Mouse (Mus musculus): ENCODE data around the gene Ell. TPM values are rescaled to one million over a fixed set of nuclear protein-coding genes. Genes with fewer than 3 reads are reported as not detected.

Gene Ell
- polyA plus RNA-seq, 1 experiment from 2014 or later = 33.9 TPM

- WGBS (ENCODE audit: missing documents) = 0% methylated on average over 17 of the region's 39 CpGs
- Histone ChIP-seq H3K4me3 (ENCODE audit: inconsistent target) (peak overlapping the region; percentile 46), H3K27ac (peak overlapping the region; percentile 100), H3K36me3 (ENCODE audit: inconsistent target) (no peaks in the 10 kb centered on the region), H3K79me2 (ENCODE audit: inconsistent target) (peaks cover 51% of the 10 kb centered on the region)
Measured at GRCm38 (mm10) chr8:70609368-70609848, 70.2 kb downstream of the Ell start.

- Histone ChIP-seq H3K36me3 (ENCODE audit: inconsistent target) (no peaks in the 10 kb centered on the region), H3K27ac (peak overlapping the region; percentile 100), H3K79me2 (ENCODE audit: inconsistent target) (peaks cover 44% of the 10 kb centered on the region), H3K4me3 (ENCODE audit: inconsistent target) (peak overlapping the region; percentile 53)
- under 1% methylated on average over 39 of the region's 45 CpGs for WGBS (ENCODE audit: missing documents)
Measured at GRCm38 (mm10) chr8:70609849-70610795, 70.9 kb downstream of the Ell start.

GRCm38 (mm10) chr8:70610796-70611771, 71.8 kb downstream of the Ell start:
- H3K4me3 ChIP-seq (ENCODE audit: inconsistent target) = peak overlapping the region; percentile 53
- H3K27ac ChIP-seq = peak overlapping the region; percentile 100
- H3K36me3 ChIP-seq (ENCODE audit: inconsistent target) = no peaks in the 10 kb centered on the region
- H3K79me2 ChIP-seq (ENCODE audit: inconsistent target) = peaks cover 34% of the 10 kb centered on the region
- WGBS (ENCODE audit: missing documents) = 1% methylated on average over 39 of the region's 54 CpGs

- Histone ChIP-seq H3K79me2 (ENCODE audit: inconsistent target) (peaks cover 30% of the 10 kb centered on the region), H3K36me3 (ENCODE audit: inconsistent target) (no peaks in the 10 kb centered on the region), H3K4me3 (ENCODE audit: inconsistent target) (peak overlapping the region; percentile 53), H3K27ac (peak overlapping the region; percentile 100)
- 3% methylated on average over 6 of the region's 6 CpGs for WGBS (ENCODE audit: missing documents)
Measured at GRCm38 (mm10) chr8:70611849-70612248, 72.6 kb downstream of the Ell start.

GRCm38 (mm10) chr8:70613763-70614162, 74.5 kb downstream of the Ell start:
- peak overlapping the region; percentile 99 for H3K27ac ChIP-seq
- H3K79me2 ChIP-seq (ENCODE audit: inconsistent target) = peaks cover 34% of the 10 kb centered on the region
- no peaks in the 10 kb centered on the region for H3K36me3 ChIP-seq (ENCODE audit: inconsistent target)
- H3K4me3 ChIP-seq (ENCODE audit: inconsistent target) = no peak overlapping the region
- 14% methylated on average over 1 of the region's 1 CpGs for WGBS (ENCODE audit: missing documents)

GRCm38 (mm10) chr8:70614469-70614868, 75.2 kb downstream of the Ell start:
- WGBS (ENCODE audit: missing documents) = 17% methylated on average over 5 of the region's 5 CpGs

GRCm38 (mm10) chr8:70615281-70615680, 76.0 kb downstream of the Ell start:
- peak overlapping the region; percentile 99 for H3K27ac ChIP-seq
- peak overlapping the region; percentile 91; the same call in 1 of the 2 replicates for H3K4me3 ChIP-seq (ENCODE audit: inconsistent target)
- 90% methylated on average over 8 of the region's 8 CpGs for WGBS (ENCODE audit: missing documents)
- no peaks in the 10 kb centered on the region; the same call in 1 of the 2 replicates for H3K36me3 ChIP-seq (ENCODE audit: inconsistent target)
- peaks cover 47% of the 10 kb centered on the region for H3K79me2 ChIP-seq (ENCODE audit: inconsistent target)

More at GRCm38 (mm10) chr8:70614469-70614868, 75.2 kb downstream of the Ell start:
- H3K79me2 ChIP-seq (ENCODE audit: inconsistent target) = peaks cover 39% of the 10 kb centered on the region
- H3K4me3 ChIP-seq (ENCODE audit: inconsistent target) = peak overlapping the region; percentile 4; the same call in 1 of the 2 replicates
- no peaks in the 10 kb centered on the region; the same call in 1 of the 2 replicates for H3K36me3 ChIP-seq (ENCODE audit: inconsistent target)
- peak overlapping the region; percentile 99 for H3K27ac ChIP-seq

- 0% methylated on average over 3 of the region's 3 CpGs for WGBS (ENCODE audit: missing documents)
- peak within 1 kb of the TSS; percentile 99 for H3K27ac ChIP-seq
- H3K36me3 ChIP-seq (ENCODE audit: inconsistent target) = no peaks in the 10 kb centered on the region; the same call in 1 of the 2 replicates
- peak within 1 kb of the TSS; percentile 91 for H3K4me3 ChIP-seq (ENCODE audit: inconsistent target)
- peaks cover 54% of the 10 kb centered on the region for H3K79me2 ChIP-seq (ENCODE audit: inconsistent target)
Measured at GRCm38 (mm10) chr8:70615894-70616293, 76.6 kb downstream of the Ell start, which contains the start of gene Lrrc25. TSS of gene Lrrc25 (plus strand) at chr8:70616155.

- 6% methylated on average over 11 of the region's 11 CpGs for WGBS (ENCODE audit: missing documents)
- Histone ChIP-seq H3K27ac (peak overlapping the region; percentile 99), H3K79me2 (ENCODE audit: inconsistent target) (peaks cover 61% of the 10 kb centered on the region), H3K36me3 (ENCODE audit: inconsistent target) (peaks cover 6% of the 10 kb centered on the region; the same call in 1 of the 2 replicates), H3K4me3 (ENCODE audit: inconsistent target) (peak overlapping the region; percentile 91)
Measured at GRCm38 (mm10) chr8:70616645-70617044, 77.4 kb downstream of the Ell start.

GRCm38 (mm10) chr8:70617985-70618384, 78.7 kb downstream of the Ell start:
- H3K27ac ChIP-seq = peak overlapping the region; percentile 99

GRCm38 (mm10) chr8:70618888-70619334, 79.7 kb downstream of the Ell start:
- peak overlapping the region; percentile 91 for H3K4me3 ChIP-seq (ENCODE audit: inconsistent target)
- H3K27ac ChIP-seq = peak overlapping the region; percentile 99
- WGBS (ENCODE audit: missing documents) = 3% methylated on average over 9 of the region's 9 CpGs
- H3K79me2 ChIP-seq (ENCODE audit: inconsistent target) = peaks cover 61% of the 10 kb centered on the region
- peaks cover 10% of the 10 kb centered on the region; the same call in 1 of the 2 replicates for H3K36me3 ChIP-seq (ENCODE audit: inconsistent target)

More at GRCm38 (mm10) chr8:70617985-70618384, 78.7 kb downstream of the Ell start:
- WGBS (ENCODE audit: missing documents) = 28% methylated on average over 10 of the region's 11 CpGs
- Histone ChIP-seq H3K4me3 (ENCODE audit: inconsistent target) (peak overlapping the region; percentile 91), H3K36me3 (ENCODE audit: inconsistent target) (peaks cover 10% of the 10 kb centered on the region; the same call in 1 of the 2 replicates), H3K79me2 (ENCODE audit: inconsistent target) (peaks cover 70% of the 10 kb centered on the region)

GRCm38 (mm10) chr8:70622220-70622619, 83.0 kb downstream of the Ell start:
- 87% methylated on average over 3 of the region's 3 CpGs for WGBS (ENCODE audit: missing documents)
- Histone ChIP-seq H3K4me3 (ENCODE audit: inconsistent target) (no peak overlapping the region), H3K27ac (no peak overlapping the region), H3K79me2 (ENCODE audit: inconsistent target) (peaks cover 53% of the 10 kb centered on the region), H3K36me3 (ENCODE audit: inconsistent target) (peaks cover 10% of the 10 kb centered on the region; the same call in 1 of the 2 replicates)

- 31% methylated on average over 5 of the region's 5 CpGs for WGBS (ENCODE audit: missing documents)
- Histone ChIP-seq H3K27ac (no peak overlapping the region), H3K36me3 (ENCODE audit: inconsistent target) (peaks cover 10% of the 10 kb centered on the region; the same call in 1 of the 2 replicates), H3K4me3 (ENCODE audit: inconsistent target) (no peak overlapping the region), H3K79me2 (ENCODE audit: inconsistent target) (peaks cover 28% of the 10 kb centered on the region)
Measured at GRCm38 (mm10) chr8:70625104-70625503, 85.8 kb downstream of the Ell start.

GRCm38 (mm10) chr8:70627041-70627440, 87.8 kb downstream of the Ell start:
- WGBS (ENCODE audit: missing documents) = 81% methylated on average over 5 of the region's 5 CpGs
- Histone ChIP-seq H3K36me3 (ENCODE audit: inconsistent target) (peaks cover under 1% of the 10 kb centered on the region; the same call in 1 of the 2 replicates), H3K4me3 (ENCODE audit: inconsistent target) (no peak overlapping the region), H3K27ac (no peak overlapping the region), H3K79me2 (ENCODE audit: inconsistent target) (peaks cover 20% of the 10 kb centered on the region)
